ENCODE assay signal across 17 mouse cellular contexts in genomic region chr1:166155113-166155494, GRCm38 (mm10). TPM values are rescaled to one million over a fixed set of nuclear protein-coding genes. Genes with fewer than 3 reads are reported as not detected.
"Had no signal": no experiment of that assay in that cellular context is flagged by ENCODE, and none has a peak within 500 bp of the region (broad histone marks: within the 10 kb centered on the region; RNA-seq: fewer than 3 reads in every experiment).

No protein-coding gene starts in this region.

- ATAC-seq: inflammation-experienced regulatory T-cells, adult 6 months had no signal

- H3K9me3 ChIP-seq: limb, embryonic 10.5 days; midbrain, embryonic 13.5 days; neural tube, embryonic 15.5 days had no signal

- H3K36me3 ChIP-seq: limb, embryonic 10.5 days; midbrain, embryonic 13.5 days; neural tube, embryonic 15.5 days had no signal

- H3K9ac ChIP-seq: neural tube, embryonic 15.5 days had no signal

- H3K4me3 ChIP-seq: layer of hippocampus, adult 2 months; myocyte; neural tube, embryonic 15.5 days had no signal

- H3K27ac ChIP-seq: kidney, postnatal 0 days; layer of hippocampus, adult 2 months; limb, embryonic 10.5 days; midbrain, embryonic 13.5 days; neural tube, embryonic 15.5 days had no signal

- DNase-seq: kidney, adult 8-10 months; kidney, postnatal 36 days; lung, embryonic 14.5 days; spleen, adult 18-20 months; thymus, adult 18-20 months; thymus, postnatal 36 days had no signal

RNA-seq across cellular contexts. Expression of gene Gpa33, which starts 25.1 kb away (rescaled TPM):
- total RNA-seq: layer of hippocampus, adult 2 months; layer of hippocampus, postnatal 10 days; left cerebral cortex, postnatal 10 days; megakaryocyte-erythroid progenitor cell, adult 5-6 weeks had no signal
- polyA plus RNA-seq: inflammation-experienced regulatory T-cells, adult 6 months; liver, embryonic 11.5 days; lung, embryonic 14.5 days; midbrain, embryonic 13.5 days; neural tube, embryonic 15.5 days had no signal

RNA-seq across cellular contexts. Expression of gene Dusp27, which starts 27.4 kb away (rescaled TPM):
- total RNA-seq: layer of hippocampus, adult 2 months; megakaryocyte-erythroid progenitor cell, adult 5-6 weeks had no signal
- polyA plus RNA-seq: inflammation-experienced regulatory T-cells, adult 6 months had no signal
